Mouse (Mus musculus) naive thymus-derived CD4-positive, alpha-beta T cell, adult 2 months (primary cell): ENCODE results near the gene Spout1.
A peak's percentile ranks its signal among the peaks of the same experiment; 100 is the strongest.
"Not testable (repeated sequence)": the region's sequence is repeated elsewhere in the genome, so short reads cannot be mapped to it uniquely, and the experiment has no call there.

Experiments
- DNase-seq: peaks from one replicate; pipeline ENCODE4 v3.0.0-alpha.2; 2011; ENCODE audit warnings: low read depth

Spout1 gene

DNA sequence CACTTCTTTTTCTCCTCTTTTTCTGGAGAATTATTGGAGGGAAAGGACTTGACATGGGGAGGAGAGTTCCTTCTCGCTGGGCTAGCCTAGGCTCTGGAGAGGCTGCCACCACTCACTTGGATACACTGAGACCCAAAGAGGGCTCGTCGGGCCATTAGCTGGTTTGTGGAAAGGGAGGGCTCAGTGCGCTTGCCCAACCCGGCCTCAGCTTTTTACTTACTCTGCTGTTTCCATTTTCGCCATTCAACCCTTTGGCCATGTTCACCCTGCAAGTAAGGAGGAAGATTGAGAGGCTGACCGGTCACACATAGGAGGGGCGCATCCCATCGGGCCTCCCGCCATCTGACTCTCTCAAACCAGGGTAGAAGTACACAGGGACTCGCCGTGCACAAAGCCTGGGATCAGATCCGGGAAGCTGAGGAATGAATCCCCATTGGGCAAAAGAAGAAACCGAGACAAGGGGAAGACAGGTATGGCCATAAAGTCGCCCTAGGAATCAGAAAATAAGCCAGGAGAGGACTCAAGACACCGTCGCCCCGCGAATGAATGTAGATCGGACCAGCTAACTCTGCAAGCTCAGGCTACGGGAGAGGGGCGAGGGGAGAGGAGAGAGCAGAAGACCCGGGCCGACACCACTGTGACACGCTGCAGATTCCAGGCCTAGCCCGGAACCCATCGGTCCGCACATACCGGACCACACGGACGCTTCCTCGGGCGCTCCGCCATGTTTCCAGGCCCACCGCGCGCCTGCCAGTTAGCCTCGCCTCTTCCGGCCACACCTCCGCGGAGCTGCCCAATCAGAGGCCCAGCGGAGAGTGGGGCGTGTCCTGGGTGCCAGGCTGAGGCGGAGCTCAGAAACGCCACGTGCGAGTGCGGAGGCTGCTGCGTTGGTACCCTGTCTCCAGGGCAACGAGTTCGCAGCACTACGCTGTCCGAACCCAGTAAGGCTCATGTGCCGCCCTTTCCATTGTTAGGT lies at the start of gene Spout1:
Spout1 (minus strand) TSS at position 760 of the 976 bp plus-strand sequence.
- DNase-seq, result peak; percentile 96

DNA sequence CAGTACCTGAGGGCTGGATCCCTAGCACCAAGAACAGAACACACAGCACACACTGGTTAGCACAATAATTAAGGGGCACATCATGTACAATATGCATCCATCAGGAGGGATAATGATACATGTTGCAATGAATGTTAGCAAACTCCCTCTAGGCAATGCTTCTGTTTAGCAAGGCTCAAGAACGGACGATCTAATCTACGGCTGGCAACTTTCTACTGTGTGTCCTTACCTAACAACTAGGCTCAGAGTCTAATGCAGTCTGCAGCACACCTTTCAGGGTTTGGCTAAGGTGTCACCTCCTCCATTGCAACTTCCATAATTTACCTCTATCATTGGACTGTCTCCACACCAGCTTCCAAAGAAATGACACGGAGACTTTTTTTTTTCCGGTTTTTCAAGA lies 38.0 kb upstream of the Spout1 start:
- DNase-seq, result no peak

DNA sequence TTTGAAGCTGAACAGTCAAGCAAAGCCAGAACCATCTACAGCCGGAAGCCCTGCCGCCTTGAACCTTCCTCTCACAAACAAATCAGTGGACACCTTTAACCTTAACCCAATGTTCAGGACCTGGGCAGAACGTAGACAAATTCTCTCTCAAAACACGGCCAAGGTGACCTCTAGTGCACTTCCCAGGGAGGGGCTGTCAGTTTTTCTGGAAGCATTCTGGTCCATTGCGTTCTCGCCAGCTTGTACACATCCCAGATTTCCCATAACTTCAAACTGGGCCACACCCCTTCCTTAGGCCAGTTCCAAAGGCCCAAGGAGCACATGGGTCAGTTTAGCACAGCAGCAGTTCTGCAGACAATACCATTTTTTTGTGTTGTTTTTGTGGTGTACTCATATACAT lies 37.2 kb upstream of the Spout1 start:
- no peak for DNase-seq

DNA sequence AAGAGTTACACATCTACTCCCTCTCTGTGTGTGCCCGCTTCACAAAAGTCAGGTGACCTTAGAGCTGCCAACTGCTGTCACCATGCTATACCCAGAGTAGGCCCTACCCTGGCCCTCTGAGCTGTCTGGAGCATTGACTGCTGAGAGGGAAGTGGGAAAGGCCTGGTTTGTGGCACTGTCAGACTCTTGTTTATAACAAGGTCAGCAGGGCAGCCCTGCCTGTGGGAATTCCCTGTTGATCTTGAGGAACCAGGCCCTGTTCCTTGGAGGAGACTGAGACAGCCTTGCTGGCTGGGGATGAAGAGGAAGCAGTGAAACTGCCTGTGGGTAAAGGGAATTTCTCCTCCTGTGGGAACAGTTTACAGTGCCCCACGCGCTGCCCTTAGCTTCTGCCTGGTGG lies 36.5 kb upstream of the Spout1 start:
- no peak for DNase-seq

DNA sequence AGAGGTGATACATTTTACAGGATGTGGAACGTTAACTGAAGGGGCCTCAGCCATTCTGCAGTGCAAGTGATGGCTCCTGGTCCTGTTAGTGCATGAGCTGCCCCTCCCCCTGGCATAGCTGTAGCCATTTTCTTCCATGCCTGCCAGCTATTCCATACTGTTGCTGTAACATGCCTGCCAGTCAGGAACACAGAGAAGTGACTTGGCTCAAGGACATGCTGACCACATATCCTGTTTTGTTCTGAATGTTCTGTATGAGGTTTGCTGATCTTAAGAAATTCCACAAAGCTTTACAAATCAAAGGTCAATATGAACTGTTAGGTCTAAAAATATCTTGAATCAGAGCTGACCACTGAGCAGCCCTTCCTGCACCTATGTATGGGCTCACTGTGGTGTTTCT lies 34.7 kb upstream of the Spout1 start:
- DNase-seq, result no peak

DNA sequence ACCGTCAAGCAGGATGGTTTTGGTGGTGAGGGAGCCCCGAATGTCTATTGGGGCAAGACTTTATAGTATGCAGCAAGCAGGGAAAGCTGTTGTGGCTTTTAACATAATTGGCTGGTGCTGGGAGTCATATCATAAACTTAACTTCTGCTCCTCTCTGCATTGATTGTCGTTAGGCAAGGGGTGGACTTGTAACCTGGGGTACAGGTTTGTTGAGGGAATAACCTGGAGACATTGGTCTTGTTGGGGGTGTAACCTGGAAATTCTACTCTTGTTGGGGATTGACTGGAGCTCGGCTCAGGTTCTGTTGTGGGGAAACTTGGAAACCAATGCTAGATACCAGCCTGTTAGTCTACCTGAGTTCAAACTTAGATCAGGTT lies 33.9 kb upstream of the Spout1 start:
- no peak for DNase-seq

DNA sequence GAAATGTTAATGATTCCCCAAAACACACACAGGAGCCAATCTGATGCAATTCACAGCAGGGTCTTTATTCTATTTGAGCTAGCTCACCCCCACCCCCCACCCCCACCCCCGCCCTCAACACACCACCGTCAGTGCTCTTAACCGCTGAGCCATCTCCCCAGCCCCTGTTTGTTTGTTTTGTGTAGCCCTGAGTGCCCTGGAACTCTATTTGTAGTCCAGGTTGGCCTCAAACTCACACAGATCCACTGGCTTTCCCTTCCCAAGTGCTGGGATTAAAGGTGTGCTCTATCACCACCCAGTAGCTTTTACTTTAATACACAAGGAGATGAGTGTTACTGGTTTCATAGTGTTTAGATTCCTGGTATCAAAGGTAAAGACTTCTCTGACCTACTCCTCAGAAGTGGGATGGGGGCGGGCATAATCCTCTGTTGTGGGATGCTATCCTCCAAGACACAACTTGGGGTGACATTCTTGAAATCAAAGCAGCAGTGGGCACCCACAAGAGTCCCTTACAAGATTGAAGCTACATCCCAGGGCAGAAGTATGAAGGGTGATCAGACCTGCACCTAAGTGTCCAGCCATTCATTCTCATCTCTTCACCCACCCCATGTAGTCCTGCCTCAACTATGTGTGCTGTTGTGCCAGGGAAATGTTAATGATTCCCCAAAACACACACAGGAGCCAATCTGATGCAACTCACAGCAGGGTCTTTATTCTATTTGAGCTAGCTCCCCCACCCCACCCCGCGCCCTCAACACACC lies 33.3 kb upstream of the Spout1 start:
- DNase-seq, result no peak

DNA sequence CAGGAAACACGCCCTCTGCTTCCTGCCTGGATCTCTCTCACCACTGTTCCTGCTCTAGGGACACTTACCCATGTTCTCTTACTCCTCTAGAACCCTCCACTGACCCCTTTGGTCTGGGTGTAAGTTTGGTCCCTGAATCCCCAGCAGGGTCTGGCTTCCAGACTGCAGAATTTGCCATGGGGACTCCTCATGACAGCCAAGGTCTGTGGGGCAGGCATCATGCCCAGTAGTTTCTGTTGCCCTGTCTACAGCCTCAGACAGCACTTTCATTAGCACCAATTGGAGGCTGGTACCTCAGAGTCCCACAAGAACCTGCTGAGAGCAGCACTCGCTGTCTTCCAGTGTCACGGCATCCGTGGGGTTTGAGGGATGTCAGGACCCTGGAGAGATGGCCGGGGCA lies 29.6 kb upstream of the Spout1 start:
- DNase-seq, result no peak

DNA sequence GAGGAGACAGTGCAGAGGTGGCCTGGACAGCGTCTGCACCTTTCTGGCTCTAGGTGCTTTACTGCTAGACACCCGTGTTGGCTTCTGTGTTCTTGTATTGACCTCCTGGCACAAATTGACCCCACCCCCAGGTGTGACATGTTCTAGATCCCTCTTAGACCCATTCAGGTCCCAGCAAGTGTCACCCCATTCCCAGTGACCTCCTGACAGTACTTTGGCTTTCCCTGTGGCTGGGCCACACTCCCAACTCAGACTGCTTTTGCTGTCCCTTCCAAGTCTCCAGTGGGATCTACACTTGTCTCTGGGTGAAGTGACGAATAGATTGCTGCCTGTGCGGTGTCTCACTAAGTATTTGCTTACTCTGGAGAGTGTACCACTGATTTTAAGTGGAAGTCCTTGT lies 29.1 kb upstream of the Spout1 start:
- no peak for DNase-seq

DNA sequence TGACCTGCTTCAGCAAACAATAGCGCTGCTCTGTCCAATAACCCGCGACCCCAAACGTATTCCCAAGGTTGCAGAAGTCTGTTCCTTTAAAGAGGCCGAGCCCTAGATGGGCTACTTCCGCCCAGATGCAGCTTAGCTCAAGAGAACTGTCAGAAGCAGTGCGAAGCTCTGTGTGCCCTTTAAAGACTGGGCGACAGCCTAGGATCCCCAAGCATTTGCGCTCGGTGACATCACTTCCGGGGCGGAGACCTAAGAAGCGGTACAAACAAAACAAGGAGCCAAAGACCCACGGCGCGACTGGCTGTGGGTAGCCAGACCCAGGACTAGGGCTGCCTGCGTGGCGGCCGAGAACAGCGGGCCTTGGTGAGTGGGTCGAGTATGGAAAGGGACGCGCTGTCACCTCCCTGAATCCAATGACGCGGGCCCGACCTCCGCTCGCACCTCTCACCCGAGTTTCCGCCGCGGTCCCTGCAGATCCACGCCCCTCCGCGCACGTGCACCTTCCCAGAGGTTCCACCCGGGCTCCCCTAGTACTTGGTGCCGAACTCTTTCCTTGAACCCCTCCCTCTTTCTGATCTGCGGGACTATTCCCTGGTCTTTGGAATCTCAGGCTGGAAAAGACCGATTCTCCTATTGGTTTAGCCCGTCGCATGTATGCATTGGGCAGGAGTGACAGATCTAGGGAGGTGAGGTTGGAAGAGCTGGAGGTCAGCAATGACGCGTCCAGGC lies 27.5 kb upstream of the Spout1 start, which contains the start of gene Kyat1:
Kyat1 (minus strand) TSS at position 219 of the 729 bp plus-strand sequence.
- peak; percentile 97 for DNase-seq

DNA sequence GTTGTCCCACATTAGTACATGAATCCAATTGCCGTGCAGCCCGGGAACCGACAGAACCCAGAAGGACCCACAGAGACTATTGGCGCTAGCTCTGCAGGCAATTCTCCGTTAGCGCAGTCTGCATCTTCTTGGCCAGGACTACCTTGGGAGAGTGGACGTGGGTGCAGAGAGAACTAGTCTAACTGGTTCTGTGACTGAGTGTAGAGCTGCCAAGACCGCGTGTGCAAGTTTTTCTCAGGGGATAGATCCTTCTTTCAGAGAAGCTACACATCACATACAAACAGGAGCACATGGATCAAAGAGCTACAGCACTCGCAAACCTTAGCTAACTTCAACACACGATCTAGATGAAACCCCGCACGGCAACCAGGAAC lies 27.0 kb upstream of the Spout1 start:
- no peak for DNase-seq

DNA sequence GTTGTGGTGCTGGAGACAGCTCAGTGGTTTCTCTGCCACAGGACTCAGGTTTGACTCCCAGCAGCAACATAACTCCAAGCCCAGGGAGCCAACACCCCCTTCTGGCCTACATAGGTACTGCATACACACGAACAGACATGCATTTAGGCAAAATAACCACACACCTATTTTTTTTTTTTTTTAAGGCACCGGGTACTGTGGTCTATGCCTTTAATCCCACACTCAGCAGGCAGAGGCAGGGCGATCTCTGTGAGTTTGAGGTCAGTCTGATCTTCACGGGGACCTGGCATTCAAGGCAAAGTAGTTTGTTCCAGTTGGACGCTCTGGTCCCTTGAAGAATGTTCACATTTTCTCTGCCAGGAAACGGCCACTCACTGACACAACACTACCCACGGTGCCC lies 25.2 kb upstream of the Spout1 start:
- peak; percentile 74 for DNase-seq

DNA sequence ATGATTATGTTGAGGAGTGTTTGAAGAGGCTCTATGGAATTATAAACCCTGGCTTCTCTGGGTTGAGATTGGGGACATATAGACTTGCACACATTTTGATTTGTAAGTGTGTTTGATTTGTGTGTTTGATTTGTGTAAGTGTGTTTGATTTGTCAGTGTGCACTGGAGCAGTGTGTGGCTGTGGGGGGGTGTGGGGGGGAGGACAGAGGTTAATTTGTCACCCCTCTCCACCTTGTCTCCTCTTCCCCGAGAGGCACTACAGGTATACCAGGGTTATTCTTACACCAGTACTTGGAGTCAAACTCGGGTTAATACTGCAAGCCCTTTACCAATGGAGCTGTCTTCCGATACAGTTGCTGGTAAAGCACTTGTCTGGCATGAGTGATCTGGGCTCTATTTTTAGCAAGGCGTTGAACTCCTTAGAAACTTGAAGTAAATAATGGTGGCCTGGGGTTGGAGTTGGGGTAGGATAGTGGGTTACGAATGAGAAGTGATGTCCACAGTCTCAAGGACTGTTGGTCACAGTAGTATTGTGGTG lies 22.2 kb upstream of the Spout1 start:
- DNase-seq, result no peak

DNA sequence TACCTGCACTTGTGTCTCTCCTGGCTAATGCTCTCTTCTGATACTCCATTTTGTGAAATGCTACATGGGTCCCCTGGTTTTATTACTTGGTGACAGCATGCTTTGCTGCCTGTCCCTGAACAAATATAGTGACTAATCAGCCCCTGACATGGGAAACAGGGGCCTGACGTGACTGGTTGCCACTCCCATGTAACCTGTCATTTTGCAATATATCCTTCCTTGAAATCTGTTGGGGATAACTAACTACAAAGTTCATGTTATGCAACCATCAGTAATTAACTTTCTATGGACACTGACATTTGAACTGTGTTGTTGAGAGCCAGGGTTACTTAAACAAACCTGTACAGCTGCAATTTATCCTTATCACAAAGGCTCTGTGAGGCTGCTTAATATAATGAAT lies 21.7 kb upstream of the Spout1 start:
- DNase-seq, result no peak

DNA sequence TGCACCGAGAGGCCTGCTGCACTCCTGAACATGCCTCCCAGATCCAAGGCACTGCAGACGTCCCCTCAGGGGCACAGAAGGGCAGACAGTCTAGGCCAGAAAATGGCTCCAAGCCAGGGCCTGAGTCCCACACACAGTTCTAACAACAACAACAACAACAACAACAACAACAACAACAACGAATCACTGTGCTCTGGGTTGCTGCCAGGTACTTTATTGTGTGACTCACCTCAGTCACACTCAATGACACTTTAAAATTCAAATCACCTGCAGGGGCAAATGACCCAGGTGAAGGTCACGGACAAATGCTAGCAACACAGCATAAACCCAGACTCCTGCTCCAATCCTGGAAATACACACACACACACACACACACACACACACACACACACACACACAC lies 19.8 kb upstream of the Spout1 start:
- no peak for DNase-seq

DNA sequence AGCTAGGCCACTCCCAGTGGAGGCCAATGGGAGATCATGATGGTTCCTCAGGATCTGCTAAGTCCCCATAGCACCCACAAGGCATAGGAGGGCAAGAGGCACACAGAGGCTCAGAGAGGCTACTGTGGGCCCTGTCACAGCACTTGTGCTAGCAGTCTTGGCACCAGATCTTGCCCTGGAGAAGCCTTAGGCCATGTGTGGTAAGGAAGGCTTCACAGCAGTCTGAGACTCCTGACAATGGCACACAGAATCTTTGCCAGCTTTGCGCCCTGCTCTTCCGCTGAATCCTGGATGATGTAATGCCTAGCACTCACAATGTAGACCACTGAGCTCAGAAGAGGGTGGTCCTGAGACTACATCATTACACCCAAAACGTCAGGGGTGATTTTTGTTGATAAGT lies 16.4 kb upstream of the Spout1 start:
- no peak for DNase-seq

DNA sequence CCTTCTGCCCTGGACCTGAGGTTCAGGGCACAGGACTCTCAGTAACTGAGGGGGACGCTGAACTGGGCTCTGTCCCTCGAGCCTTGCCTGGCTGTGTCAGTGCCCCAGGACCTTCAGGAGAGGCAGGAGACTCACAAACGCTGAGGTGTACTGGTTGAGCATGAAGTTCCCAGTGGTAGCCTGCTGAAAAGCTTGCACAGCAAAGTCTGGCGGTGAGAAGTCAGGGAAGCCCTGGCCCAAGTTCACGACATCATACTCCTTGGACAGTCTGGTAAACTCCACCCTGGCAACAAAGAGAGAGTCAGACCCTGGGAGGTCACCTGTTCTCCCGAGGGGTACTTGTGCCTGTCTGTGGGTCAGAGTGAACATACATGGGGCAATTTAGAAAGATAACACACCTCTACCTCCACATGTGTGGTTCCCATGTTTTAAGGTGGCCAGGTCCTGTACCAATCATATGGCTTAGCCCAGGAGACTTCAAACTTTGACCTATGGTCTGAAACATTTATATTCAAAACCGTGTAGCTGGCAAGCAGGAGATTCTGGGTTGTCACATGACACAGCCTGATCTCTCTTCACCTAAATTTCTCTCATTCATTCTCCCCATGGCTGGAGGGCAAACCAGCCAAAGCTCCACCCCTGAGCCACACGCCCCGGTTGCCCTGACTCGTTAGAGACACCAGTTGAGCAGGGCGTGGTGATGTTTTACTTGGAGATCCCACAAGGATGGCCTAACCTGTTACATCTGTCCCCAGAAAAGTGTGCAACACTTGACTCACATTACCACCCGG lies 13.7 kb upstream of the Spout1 start:
- no peak for DNase-seq

DNA sequence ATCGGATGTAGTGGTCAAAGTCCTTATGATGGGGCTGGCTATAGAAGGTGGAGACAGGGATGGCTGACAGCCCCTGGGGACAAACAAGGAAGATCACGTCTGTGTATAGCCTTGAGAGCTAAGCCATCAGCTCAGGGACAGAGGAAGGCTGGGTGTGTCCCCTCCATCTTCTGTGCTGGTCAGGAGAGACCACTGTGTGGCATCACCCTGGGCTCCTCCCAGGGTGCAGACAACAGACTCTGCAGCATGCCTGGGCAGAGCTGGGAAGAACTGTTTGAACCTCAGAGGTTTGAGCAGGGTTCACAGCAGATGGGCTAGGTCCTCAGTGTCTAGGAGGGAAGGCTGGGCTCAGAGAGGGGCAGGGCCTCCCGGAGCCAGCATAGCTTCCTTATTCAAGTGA lies 7.4 kb upstream of the Spout1 start:
- no peak for DNase-seq

DNA sequence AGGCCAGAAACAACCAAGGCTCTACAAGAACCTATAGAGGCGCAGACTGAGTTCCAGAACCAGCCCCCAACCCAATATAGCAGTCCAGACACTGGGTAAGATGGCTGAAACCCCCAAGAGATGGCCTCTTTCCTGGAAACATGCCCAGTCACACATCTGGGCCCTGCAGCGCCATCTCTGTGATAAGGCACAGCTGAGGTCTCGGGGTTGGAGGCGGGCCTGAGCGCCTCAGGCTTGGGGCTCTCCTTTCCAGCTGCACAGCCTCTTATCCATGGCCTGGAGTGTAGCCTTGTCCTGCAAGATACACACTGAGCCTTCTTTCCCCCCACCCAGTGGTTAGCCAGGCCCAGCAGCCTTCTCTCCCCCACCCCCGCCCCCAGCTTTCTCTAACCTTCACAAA lies 7.0 kb upstream of the Spout1 start:
- DNase-seq, result no peak

DNA sequence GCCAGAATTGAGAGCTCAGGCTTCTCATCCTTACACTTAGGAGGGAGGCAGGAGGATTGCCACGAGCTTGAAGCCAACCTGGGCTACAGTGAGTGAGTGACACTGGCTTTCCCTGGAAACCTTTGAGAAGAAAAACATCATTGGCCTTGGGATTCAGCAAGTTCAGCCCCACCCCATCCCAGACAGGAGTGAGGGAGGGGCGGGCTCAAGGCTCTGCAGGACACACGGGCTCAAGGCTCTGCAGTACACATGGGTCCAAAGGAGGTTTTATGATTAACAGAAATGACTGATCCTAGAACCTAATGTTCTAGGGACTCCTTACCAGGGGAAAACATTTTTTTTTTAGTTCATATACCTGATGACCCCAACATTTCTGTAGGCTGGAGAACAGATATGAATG lies 5.5 kb upstream of the Spout1 start:
- no peak for DNase-seq

DNA sequence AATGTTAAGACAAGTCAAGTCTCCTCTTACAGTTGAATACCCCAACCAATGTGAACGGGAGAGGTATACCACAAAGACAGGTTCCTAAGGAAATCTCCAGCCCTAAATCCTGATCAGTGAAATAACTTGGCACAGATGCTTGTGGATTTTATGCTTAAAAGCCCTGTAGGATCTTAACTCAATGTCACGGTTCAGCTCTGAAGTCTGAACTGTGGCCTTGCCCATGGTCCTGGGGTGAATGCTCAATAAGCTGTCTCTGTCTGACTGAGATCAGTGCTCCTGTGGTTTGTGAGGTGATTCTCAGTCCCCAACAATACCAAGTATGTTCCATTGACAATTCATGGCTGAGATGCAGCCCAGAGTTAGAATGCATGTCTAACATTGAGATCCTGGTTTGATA lies 4.2 kb upstream of the Spout1 start:
- no peak for DNase-seq

DNA sequence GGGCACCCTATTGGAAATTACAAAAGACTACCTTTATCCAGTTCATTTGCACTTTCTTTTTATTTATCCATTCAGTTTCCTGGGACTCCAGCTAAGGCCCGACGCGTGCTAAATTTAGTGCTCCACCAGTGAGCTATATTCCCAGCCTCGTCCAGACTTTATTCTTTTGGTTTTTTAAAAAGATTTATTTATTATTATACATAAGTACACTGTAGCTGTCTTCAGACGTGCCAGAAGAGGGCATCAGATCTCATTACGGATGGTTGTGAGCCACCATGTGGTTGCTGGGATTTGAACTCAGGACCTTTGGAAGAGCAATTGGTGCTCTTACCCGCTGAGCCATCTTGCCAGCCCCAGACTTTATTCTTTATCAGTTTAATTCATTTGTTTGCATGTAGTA lies 452 bp upstream of the Spout1 start:
- DNase-seq, result not testable (repeated sequence)
